Mouse (Mus musculus): Measurements from ENCODE around the gene Gabrr3. TPM values are rescaled to one million over a fixed set of nuclear protein-coding genes. Genes with fewer than 3 reads are reported as not detected.
"Not testable (repeated sequence)": the region's sequence is repeated elsewhere in the genome, so short reads cannot be mapped to it uniquely, and the experiment has no call there.

Gene Gabrr3
- total RNA-seq, 2 experiments from 2014 or later, result 0.11 TPM; not detected in 1

DNA sequence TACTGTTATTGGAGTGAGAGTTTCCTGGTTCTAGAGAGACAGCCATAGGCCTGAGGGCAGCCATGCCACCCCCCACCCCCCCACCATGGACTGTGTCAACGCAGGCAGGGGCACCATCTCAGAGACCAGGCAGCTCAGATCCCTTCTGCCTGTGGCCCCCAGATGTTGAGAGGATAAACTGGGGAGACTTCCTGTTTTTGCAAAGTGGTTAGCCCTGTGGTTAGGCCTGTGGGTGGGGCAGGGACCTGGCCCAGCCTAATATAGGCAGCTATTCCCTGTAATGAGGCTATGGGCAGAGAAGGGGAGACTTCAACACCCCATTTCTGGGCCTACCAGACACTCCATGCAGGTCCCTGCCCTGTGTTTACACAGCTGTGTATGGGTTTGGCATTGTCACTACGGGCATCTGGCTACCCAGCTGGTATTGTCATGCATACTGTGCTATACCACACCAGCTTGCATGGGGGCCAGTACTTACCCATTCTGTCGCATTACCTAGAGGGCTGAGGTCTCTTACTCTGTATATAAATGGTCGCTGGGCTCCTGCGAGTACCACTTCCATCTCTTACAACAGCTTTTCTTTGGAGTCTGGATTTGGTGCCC, 52.2 kb downstream of the Gabrr3 start:
- intact Hi-C loops (cut with DNase I); DNase-seq (ENCODE audit: low spot score in 2 of 2): not testable (repeated sequence)

DNA sequence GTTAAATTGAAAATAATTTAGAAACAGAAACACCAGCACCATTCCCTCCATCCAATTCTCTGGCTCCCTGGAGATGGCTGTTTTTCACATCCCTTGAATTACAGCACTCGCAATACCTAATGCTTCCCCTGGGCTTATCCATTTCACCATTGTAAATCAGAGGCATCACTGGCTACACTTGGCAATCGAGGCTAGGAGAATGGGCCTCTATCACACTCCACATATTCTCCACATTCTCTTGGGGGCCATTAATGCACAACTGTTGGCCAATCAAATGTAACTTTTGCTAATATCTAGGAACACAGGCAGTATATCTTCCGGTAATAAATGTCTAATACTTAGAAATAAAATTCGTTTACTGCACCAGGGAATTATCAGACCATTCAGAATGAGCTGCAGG, 56.4 kb downstream of the Gabrr3 start:
- no peak for DNase-seq (ENCODE audit: low spot score in 2 of 2)
- intact Hi-C loops (cut with DNase I), result no loop called here

DNA sequence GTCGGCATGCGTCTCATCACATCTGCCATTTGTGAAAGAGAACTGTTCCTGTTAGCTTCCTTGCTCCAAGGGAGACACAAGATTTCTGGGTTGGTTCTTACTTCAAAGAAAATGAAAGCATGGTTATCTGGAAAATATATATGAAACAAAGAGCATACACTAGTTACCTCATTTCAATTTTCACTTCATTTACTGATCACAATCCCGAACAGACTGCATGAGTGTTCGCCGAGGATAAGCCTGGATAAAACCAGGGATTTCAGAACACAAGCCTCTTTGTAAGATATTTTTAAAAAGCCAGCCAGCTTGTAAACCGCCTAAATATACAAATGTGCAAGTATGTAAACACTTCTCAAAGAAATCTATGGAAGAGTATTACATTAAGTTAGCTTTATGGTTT, 56.8 kb downstream of the Gabrr3 start:
- no peak for DNase-seq (ENCODE audit: low spot score in 2 of 2)

DNA sequence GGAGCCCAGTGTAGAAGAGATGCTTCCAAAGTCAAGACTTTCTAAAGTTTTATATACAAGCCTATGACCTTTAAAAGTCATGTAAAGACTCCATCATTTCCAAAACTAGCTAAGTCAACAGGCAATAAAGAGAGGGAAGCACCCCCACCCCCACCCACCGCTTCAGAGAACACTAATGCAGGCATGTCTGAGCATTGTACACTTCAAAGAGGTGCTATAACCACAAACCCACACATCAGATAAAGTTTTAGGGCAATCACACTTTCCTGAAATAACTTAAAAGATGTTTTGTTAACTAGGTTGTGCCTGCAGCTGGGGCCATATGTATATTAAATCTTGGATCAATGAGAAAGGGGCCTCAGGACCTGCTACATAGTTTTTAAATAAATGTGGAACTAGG, 62.7 kb downstream of the Gabrr3 start:
- intact Hi-C loops (cut with DNase I), result loop anchor here (5.0 kb wide), 1 partner anchor 147 kb away; no protein-coding TSS in a partner anchor
- no peak for DNase-seq (ENCODE audit: low spot score in 2 of 2)

More for the DNA sequence above, 56.8 kb downstream of the Gabrr3 start:
- intact Hi-C loops (cut with DNase I), result no loop called here

DNA sequence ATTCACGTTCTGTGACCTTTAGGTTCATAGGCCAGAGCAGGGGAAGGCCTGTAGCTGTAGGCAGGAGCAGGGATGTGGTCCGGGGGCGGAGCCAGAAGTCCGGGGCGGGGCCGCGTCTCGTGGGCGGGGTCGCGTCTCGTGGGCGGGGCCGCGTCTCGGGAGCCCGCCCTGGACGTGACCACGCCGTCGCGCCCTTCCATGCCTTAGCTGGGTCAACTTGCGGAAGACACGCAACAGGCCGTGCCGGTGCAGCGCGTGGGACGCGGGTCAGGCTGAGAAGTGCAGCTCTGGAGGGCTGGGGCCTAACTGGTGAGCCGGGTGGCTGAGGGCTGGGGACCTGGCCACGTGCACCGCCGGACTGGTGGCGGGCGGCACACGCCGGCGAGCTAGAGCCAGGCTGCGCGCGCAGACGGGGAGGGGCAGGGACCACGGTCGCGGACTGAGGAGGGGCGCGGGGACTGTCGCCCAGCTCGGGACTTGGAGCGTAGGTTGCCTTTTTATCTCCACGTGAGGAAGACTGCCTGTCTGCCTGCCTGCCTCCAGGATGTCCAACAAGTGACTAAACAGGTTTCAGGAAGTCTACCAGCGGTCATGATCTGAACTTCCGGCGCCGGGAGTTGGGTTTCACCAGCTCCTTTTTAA, 64.6 kb downstream of the Gabrr3 start, which contains the start of gene Riox2:
Gene Riox2 (plus strand): TSS at position 139 of the 642 bp plus-strand sequence.
- intact Hi-C loops (cut with DNase I), result loop anchor here (5.0 kb wide), 1 partner anchor 146 kb away; no protein-coding TSS in a partner anchor
- DNase-seq (ENCODE audit: low spot score in 2 of 2), result peak; percentile 62 to 71

DNA sequence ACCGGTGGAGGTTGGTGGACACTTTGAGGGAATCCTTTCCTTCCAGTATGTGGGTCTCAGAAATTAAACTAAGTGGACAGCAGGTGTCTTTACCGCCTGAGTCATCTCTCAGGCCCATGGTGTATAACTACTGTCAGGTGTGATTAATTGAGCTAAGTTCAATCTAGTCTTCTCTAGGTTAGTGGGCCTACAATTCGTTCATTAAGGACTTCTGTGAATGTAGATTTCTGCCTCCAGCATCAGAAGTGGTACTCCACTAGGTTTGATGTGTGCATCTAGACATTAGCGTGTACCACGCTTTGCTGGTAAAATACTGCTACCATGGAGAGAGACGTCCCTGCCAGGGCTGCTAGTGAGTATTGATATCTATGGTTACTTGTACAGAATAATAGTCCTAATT, 65.4 kb downstream of the Gabrr3 start:
- intact Hi-C loops (cut with DNase I), result loop anchor here (5.0 kb wide), 1 partner anchor 145 kb away; no protein-coding TSS in a partner anchor
- no peak for DNase-seq (ENCODE audit: low spot score in 2 of 2)

DNA sequence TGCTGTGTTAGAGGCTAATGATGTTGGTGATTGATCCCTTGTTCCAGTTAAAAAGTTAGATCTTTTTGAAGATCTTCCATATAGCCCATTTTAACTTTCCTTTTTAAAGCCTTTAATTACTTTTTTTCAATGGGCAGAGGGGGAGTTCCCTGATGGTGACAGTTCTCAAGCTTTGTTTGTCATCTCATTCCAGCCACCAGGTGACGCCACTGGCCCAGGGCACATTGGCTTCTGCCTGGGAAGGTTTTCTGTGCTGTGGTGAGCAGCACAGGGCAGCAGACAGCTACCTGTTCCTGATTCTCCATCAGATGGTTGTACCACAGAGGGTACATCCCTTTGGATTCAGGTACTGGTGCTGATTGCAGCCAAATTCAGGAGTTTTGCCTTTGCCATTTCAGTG, 67.7 kb downstream of the Gabrr3 start:
- intact Hi-C loops (cut with DNase I), result loop anchor here (5.0 kb wide), 1 partner anchor 143 kb away; no protein-coding TSS in a partner anchor
- DNase-seq (ENCODE audit: low spot score in 2 of 2), result peak; percentile 67 to 69

DNA sequence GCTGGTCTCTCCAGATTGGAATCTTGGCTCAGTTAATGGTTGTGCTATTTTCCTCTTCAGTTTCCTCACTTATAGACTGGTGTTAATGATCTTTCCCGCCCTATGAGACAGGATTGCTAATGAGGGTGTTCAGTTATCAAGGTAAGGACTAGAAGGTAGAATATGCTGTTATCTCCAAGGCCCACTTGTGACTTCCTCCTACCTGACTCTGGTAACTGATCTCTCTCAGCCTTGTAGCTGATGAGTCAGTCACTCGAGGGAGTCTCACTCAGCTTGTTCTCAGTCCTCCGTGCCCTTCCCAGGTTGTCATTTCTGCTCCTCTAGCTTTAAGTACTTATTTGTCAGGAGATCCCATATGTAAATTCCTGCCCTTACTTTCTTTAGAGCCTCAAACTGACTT, 70.8 kb downstream of the Gabrr3 start:
- intact Hi-C loops (cut with DNase I), result no loop called here
- no peak for DNase-seq (ENCODE audit: low spot score in 2 of 2)

DNA sequence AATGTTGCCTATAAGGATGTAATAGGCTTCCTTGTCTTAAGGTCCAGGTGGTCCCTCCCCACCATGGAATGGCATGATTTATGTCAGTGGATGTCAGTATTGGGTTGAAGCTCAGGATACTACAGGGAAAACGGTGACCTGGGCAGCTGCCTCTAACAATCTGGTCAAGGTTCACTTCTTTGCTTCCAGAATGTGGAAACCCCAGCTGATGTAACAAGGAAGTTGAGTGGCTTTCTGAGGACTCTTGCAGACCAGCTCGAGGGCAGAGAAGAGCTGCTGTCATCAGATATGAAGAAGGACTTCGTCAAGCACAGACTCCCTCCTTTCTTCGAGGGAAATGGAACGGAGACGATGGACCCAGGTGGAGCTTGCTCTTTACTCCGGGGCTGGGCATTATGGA, 80.1 kb downstream of the Gabrr3 start:
- DNase-seq (ENCODE audit: low spot score in 2 of 2), result no peak
- intact Hi-C loops (cut with DNase I), result no loop called here

DNA sequence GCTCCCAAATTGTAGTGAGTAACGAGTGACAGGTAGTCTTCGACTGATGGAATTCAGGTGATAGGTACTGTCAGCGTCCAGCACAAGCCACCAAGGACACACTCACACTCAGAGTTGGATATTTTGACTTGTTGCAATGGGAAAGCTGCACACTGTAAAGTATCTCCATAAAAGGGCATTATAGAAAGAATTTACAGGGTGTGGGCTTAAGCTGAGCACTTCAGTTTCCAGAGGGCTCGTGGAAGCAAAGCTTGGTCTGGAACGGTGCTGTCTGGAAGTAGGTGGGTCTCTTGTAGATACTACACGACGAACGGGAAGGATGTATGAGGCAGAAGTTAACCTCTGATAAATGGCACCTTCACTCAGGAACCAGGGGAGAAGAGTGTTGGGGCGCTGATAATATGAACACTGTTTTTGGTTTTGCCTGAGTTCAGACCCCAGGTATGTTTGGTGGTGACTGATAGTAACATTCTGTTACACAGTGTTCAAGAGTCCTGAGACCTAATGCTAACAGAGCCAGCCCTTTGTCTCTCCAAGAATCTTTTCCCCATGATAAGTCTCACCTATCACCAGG, 80.9 kb downstream of the Gabrr3 start:
- intact Hi-C loops (cut with DNase I), result no loop called here
- DNase-seq (ENCODE audit: low spot score in 2 of 2), result no peak

DNA sequence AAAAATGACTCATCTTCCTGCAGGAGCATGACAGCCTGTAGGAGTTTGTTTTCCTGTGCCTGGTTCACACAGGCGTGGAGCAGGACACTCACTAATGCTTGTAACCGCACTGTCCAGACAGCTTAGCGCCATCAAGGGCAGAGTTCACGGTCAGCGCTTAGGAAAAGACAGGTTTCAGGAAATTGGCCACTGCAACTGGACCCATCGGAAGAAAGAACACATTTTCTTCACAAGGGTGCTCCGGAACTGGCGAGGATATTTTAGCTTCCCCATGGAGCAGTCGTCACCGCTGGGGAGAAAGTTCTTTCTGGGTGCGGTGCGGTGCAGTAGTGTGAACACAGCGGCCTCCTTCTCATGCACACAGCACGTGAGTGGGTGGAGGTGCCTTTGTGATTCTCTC, 86.1 kb downstream of the Gabrr3 start:
- DNase-seq (ENCODE audit: low spot score in 2 of 2), result peak; percentile 7
- intact Hi-C loops (cut with DNase I), result no loop called here

DNA sequence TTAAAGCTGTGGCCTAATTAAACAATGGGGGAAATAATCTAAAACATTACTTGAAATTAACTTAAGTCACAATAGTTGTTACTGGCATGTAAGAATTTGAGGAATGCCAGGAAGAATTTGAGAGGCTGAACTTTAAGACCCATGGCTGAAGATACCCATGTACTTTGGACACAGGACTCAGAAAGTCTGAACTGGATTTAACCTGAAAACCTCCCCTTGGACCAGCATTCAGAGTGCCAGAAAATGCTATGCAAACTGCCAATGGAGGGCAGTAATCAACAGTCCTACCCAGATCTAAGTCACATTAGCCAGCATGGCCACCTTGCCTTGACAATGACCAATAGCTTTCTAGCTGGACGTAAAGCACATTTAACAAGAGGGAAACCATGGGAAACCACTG, 90.8 kb downstream of the Gabrr3 start:
- intact Hi-C loops (cut with DNase I), result no loop called here
- no peak for DNase-seq (ENCODE audit: low spot score in 2 of 2)

DNA sequence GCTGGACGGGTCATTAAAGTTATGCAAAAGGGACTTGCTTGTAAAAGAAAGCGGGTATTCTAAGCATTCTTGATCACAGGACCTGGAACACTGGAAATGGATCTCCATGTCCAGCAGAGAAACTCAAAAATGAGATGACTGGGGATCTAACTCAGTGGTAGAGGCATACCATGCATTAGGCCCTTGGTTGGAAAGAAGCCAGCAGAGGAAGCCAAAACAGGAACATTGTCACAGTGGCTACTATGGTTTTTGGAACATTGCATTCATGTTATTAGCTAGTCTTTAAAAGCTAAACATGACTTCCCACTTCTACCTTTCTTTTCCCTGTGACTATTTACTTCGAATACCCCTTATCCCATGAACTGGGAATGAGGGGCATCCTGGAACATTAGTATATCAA, 92.0 kb downstream of the Gabrr3 start:
- intact Hi-C loops (cut with DNase I), result no loop called here
- no peak for DNase-seq (ENCODE audit: low spot score in 2 of 2)

DNA sequence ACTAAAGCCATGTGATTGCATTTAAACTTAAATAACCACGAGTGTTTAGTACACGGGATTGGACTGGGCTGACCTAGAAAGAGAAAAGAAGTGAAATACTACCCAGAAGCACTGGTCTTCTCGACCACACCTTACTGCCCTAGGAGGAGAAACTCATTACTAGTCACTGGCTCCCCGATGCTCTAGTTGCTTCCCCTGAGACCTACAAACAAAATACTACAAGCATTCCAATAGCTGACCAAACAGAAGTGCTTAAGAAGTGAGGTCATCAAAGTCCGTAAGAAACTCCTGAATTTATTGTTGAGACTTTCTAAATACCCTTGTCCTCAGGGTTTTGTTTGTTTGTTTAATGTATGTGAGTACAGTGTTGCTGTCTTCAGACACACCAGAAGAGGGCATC, 102.7 kb downstream of the Gabrr3 start:
- DNase-seq (ENCODE audit: low spot score in 2 of 2), result no peak
- intact Hi-C loops (cut with DNase I), result no loop called here

Other genes with a start within 250 kb of the Gabrr3 start
- not detected for gene Olfr196, start 236.9 kb upstream of the Gabrr3 start, total RNA-seq (2021)
- not detected for gene Olfr198, start 203.8 kb upstream of the Gabrr3 start, total RNA-seq (2021)
- gene Olfr199, start 187.6 kb upstream of the Gabrr3 start, total RNA-seq (2021), result not detected
- gene Olfr201, start 134.7 kb upstream of the Gabrr3 start, total RNA-seq (2021), result not detected
- gene Olfr202, start 120.5 kb upstream of the Gabrr3 start, total RNA-seq (2021), result not detected
- gene Olfr203, start 108.5 kb upstream of the Gabrr3 start, total RNA-seq (2021), result not detected
- under 1 TPM in 1 of 2 experiments, not detected in 1; 0.07 TPM for gene Olfr204, start 89.1 kb upstream of the Gabrr3 start, total RNA-seq (2021)
- not detected for gene Olfr205, start 76.2 kb upstream of the Gabrr3 start, total RNA-seq (2021)
- not detected for gene Olfr206, start 58.1 kb upstream of the Gabrr3 start, total RNA-seq (2021)
- gene Olfr209, start 43.3 kb upstream of the Gabrr3 start, total RNA-seq (2021), result not detected
- gene Riox2, start 64.4 kb downstream of the Gabrr3 start, total RNA-seq (2021), result 10 to 100 TPM; 10.4 to 10.7 TPM
- gene Crybg3, start 193.6 kb downstream of the Gabrr3 start, total RNA-seq (2021), result 1 to 10 TPM; 4.0 to 5.6 TPM
- gene Arl6, start 232.1 kb downstream of the Gabrr3 start, total RNA-seq (2021), result 10 to 100 TPM; 34.4 to 35.2 TPM